Mouse (Mus musculus): ENCODE measurements around the gene Lonp2. TPM values are rescaled to one million over a fixed set of nuclear protein-coding genes. Genes with fewer than 3 reads are reported as not detected.

Gene Lonp2
- polyA plus RNA-seq, 1 experiment from 2014 or later: 56.1 TPM

DNA sequence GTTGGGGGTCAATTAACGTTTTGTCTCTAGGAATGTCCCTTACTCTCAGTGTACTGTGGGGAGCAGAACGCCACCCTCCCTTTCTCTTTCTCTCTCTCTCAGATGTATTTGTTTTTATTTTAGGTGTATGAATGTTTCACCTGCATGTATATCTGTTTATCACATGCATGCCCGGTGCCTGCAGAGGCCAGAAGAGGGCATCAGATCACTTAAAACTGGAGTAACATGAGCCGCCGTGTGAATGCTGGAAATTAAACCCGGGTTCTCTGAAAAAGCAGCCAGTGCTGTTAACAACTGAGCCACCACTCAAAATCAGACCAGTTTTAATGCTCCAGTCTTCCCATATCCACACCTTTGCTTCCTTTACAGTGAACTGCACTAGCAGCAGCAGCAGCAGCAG is 37.2 kb upstream of the Lonp2 start:
- H3K4me2 ChIP-seq (ENCODE audit: low read depth, low read length): no peak overlapping the region
- H3K4me3 ChIP-seq (ENCODE audit: low read length): no peak overlapping the region
- no peak overlapping the region for H3K27ac ChIP-seq (ENCODE audit: low read length)
- ATAC-seq (ENCODE audit: low read depth): no peak
- H3K9me3 ChIP-seq (ENCODE audit: control insufficient read depth, low read length): no peaks in the 10 kb centered on the region
- WGBS: 37% methylated on average over 6 of the region's 6 CpGs
- H3K4me1 ChIP-seq (replicated peaks; ENCODE audit: control insufficient read depth, insufficient read depth, low read length): 0 out of 2 replicates have a peak, but pooled peaks cover 3% of the 10 kb centered on the region
- no peak overlapping the region for H3K9ac ChIP-seq (ENCODE audit: low read length)
- no peaks in the 10 kb centered on the region for H3K27me3 ChIP-seq (ENCODE audit: control insufficient read depth, insufficient read depth, low read depth, low read length)
- H3K36me3 ChIP-seq (ENCODE audit: control insufficient read depth, insufficient read depth, low read length): no peaks in the 10 kb centered on the region

GRCm38 (mm10) chr8:86588338-86588737 is 35.5 kb upstream of the Lonp2 start:
- ATAC-seq (ENCODE audit: low read depth): no peak
- WGBS: 85% methylated on average over 5 of the region's 5 CpGs

DNA sequence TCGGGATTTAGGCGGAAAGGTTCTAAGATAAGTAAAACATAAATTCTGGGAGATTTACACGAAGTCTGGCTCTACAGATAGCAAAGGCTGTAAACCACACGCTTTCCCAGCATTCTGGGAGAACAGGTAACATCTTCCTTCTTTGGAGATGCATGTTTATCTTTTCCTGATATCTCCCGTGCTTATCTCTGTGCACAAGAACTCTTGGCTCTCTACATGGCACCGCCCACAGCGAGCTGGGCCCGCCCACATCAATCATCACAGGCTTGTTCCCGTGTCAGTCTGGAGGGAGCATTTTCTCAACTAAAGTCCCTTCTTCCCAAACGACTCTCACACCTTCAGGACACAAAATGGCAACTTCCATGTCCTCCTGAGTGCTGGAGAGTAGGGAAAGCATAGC is 30.7 kb upstream of the Lonp2 start:
- no peaks in the 10 kb centered on the region for H3K27me3 ChIP-seq (ENCODE audit: control insufficient read depth, insufficient read depth, low read depth, low read length)
- H3K9me3 ChIP-seq (ENCODE audit: control insufficient read depth, low read length): no peaks in the 10 kb centered on the region
- H3K36me3 ChIP-seq (ENCODE audit: control insufficient read depth, insufficient read depth, low read length): no peaks in the 10 kb centered on the region
- no peak overlapping the region for H3K27ac ChIP-seq (ENCODE audit: low read length)
- H3K4me1 ChIP-seq (replicated peaks; ENCODE audit: control insufficient read depth, insufficient read depth, low read length): no peaks in the 10 kb centered on the region
- H3K9ac ChIP-seq (ENCODE audit: low read length): no peak overlapping the region
- ATAC-seq (ENCODE audit: low read depth): no peak
- H3K4me2 ChIP-seq (ENCODE audit: low read depth, low read length): no peak overlapping the region
- 40% methylated on average over 10 of the region's 10 CpGs for WGBS
- no peak overlapping the region for H3K4me3 ChIP-seq (ENCODE audit: low read length)

More at GRCm38 (mm10) chr8:86588338-86588737, 35.5 kb upstream of the Lonp2 start:
- Histone ChIP-seq H3K9ac (ENCODE audit: low read length) (no peak overlapping the region), H3K36me3 (ENCODE audit: control insufficient read depth, insufficient read depth, low read length) (no peaks in the 10 kb centered on the region), H3K27ac (ENCODE audit: low read length) (no peak overlapping the region), H3K27me3 (ENCODE audit: control insufficient read depth, insufficient read depth, low read depth, low read length) (no peaks in the 10 kb centered on the region), H3K4me1 (replicated peaks; ENCODE audit: control insufficient read depth, insufficient read depth, low read length) (0 out of 2 replicates have a peak, but pooled peaks cover 3% of the 10 kb centered on the region), H3K4me3 (ENCODE audit: low read length) (no peak overlapping the region), H3K4me2 (ENCODE audit: low read depth, low read length) (no peak overlapping the region), H3K9me3 (ENCODE audit: control insufficient read depth, low read length) (no peaks in the 10 kb centered on the region)

DNA sequence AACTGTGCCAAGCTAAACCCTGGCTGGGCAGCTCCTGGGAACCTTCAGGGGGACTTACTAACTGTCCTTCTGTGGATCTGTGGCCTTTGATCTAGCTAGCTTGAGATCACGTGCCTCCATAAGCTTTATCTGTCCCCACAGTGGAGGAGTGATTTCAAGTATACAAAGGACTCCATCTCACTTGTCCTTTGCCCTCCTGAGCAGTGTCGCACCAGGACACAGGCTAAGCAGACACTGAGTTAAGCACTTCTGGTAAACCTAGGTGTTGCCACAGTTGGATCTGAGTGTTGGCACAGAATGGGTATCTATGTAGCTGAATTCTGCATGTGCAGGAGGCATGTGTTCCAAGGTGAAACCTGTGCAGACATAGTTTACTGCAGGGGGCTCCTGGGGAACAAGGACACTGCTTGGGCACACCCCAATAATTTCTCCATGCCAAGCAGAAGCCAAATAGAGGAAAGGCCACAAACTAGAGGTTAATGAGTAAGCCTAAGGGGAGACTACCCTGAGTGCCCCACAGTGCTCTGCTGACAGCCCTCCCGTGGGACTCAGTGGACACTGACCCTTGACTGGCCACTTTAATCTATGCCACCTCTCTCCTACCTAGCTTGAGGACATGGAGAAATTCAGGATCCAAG is 29.6 kb upstream of the Lonp2 start:
- Histone ChIP-seq H3K9me3 (ENCODE audit: control insufficient read depth, low read length) (no peaks in the 10 kb centered on the region), H3K4me2 (ENCODE audit: low read depth, low read length) (no peak overlapping the region), H3K36me3 (ENCODE audit: control insufficient read depth, insufficient read depth, low read length) (no peaks in the 10 kb centered on the region), H3K27ac (ENCODE audit: low read length) (no peak overlapping the region), H3K4me3 (ENCODE audit: low read length) (no peak overlapping the region), H3K4me1 (replicated peaks; ENCODE audit: control insufficient read depth, insufficient read depth, low read length) (no peaks in the 10 kb centered on the region), H3K27me3 (ENCODE audit: control insufficient read depth, insufficient read depth, low read depth, low read length) (no peaks in the 10 kb centered on the region), H3K9ac (ENCODE audit: low read length) (no peak overlapping the region)
- ATAC-seq (ENCODE audit: low read depth): no peak
- WGBS: 56% methylated on average over 3 of the region's 3 CpGs

DNA sequence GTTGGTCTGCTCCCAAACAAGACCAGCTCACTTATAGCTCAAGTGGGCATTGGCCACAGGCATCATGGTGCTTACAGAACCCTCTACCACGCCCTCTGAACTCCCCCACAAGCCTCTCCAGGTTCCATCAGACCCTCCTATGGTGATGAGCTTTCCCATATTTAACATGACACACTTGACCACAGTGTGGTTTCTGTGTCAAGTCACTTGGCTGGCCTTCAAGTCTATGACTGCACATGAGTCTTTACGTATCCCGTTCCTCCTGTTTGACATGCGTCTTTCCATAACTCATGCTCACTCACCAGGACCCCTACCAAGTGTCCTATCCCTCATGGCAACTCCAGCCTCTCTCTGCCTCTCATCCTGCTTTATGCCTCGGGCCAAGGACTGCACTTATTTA is 28.2 kb upstream of the Lonp2 start:
- WGBS: 67% methylated on average over 5 of the region's 5 CpGs
- Histone ChIP-seq H3K27ac (ENCODE audit: low read length) (no peak overlapping the region), H3K27me3 (ENCODE audit: control insufficient read depth, insufficient read depth, low read depth, low read length) (no peaks in the 10 kb centered on the region), H3K4me3 (ENCODE audit: low read length) (no peak overlapping the region), H3K9me3 (ENCODE audit: control insufficient read depth, low read length) (no peaks in the 10 kb centered on the region), H3K4me2 (ENCODE audit: low read depth, low read length) (no peak overlapping the region), H3K36me3 (ENCODE audit: control insufficient read depth, insufficient read depth, low read length) (no peaks in the 10 kb centered on the region), H3K4me1 (replicated peaks; ENCODE audit: control insufficient read depth, insufficient read depth, low read length) (no peaks in the 10 kb centered on the region), H3K9ac (ENCODE audit: low read length) (no peak overlapping the region)
- ATAC-seq (ENCODE audit: low read depth): no peak

GRCm38 (mm10) chr8:86597681-86598080 is 26.2 kb upstream of the Lonp2 start:
- no peak for ATAC-seq (ENCODE audit: low read depth)
- 85% methylated on average over 7 of the region's 7 CpGs for WGBS
- H3K4me2 ChIP-seq (ENCODE audit: low read depth, low read length): no peak overlapping the region
- H3K36me3 ChIP-seq (ENCODE audit: control insufficient read depth, insufficient read depth, low read length): no peaks in the 10 kb centered on the region
- H3K9ac ChIP-seq (ENCODE audit: low read length): no peak overlapping the region
- H3K27me3 ChIP-seq (ENCODE audit: control insufficient read depth, insufficient read depth, low read depth, low read length): no peaks in the 10 kb centered on the region
- H3K4me1 ChIP-seq (replicated peaks; ENCODE audit: control insufficient read depth, insufficient read depth, low read length): no peaks in the 10 kb centered on the region
- H3K27ac ChIP-seq (ENCODE audit: low read length): no peak overlapping the region
- H3K9me3 ChIP-seq (ENCODE audit: control insufficient read depth, low read length): no peaks in the 10 kb centered on the region
- no peak overlapping the region for H3K4me3 ChIP-seq (ENCODE audit: low read length)

DNA sequence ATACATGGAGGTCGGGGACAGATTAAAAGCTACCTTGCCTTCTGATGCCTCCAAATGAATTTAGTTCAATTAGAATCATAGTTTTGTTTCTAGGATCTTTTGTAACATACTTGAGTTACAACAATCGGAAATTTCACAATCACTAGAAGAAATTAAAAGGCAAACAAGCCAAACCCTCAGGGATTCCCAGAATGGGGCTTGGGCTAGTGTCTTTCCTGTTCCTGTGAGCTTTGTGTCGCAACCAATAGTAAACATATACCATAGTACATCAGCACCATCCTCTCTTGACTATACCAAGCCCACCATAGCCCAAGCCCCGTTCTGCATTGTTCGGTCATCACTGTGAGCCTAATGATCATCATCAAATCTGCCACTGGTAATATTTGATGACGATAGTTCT is 24.5 kb upstream of the Lonp2 start:
- Histone ChIP-seq H3K4me1 (replicated peaks; ENCODE audit: control insufficient read depth, insufficient read depth, low read length) (no peaks in the 10 kb centered on the region), H3K36me3 (ENCODE audit: control insufficient read depth, insufficient read depth, low read length) (no peaks in the 10 kb centered on the region), H3K9me3 (ENCODE audit: control insufficient read depth, low read length) (no peaks in the 10 kb centered on the region), H3K9ac (ENCODE audit: low read length) (no peak overlapping the region), H3K27me3 (ENCODE audit: control insufficient read depth, insufficient read depth, low read depth, low read length) (no peaks in the 10 kb centered on the region), H3K4me3 (ENCODE audit: low read length) (no peak overlapping the region), H3K4me2 (ENCODE audit: low read depth, low read length) (no peak overlapping the region), H3K27ac (ENCODE audit: low read length) (no peak overlapping the region)
- WGBS: 79% methylated on average over 6 of the region's 6 CpGs
- no peak for ATAC-seq (ENCODE audit: low read depth)

- Histone ChIP-seq H3K9me3 (ENCODE audit: control insufficient read depth, low read length) (no peaks in the 10 kb centered on the region), H3K27ac (ENCODE audit: low read length) (no peak overlapping the region), H3K4me3 (ENCODE audit: low read length) (no peak overlapping the region), H3K4me1 (replicated peaks; ENCODE audit: control insufficient read depth, insufficient read depth, low read length) (no peaks in the 10 kb centered on the region), H3K9ac (ENCODE audit: low read length) (no peak overlapping the region), H3K4me2 (ENCODE audit: low read depth, low read length) (no peak overlapping the region), H3K36me3 (ENCODE audit: control insufficient read depth, insufficient read depth, low read length) (no peaks in the 10 kb centered on the region), H3K27me3 (ENCODE audit: control insufficient read depth, insufficient read depth, low read depth, low read length) (no peaks in the 10 kb centered on the region)
- WGBS: 76% methylated on average over 3 of the region's 3 CpGs
- ATAC-seq (ENCODE audit: low read depth): no peak
Observed at GRCm38 (mm10) chr8:86600311-86600710, 23.5 kb upstream of the Lonp2 start.

- Histone ChIP-seq H3K27me3 (ENCODE audit: control insufficient read depth, insufficient read depth, low read depth, low read length) (no peaks in the 10 kb centered on the region), H3K4me1 (replicated peaks; ENCODE audit: control insufficient read depth, insufficient read depth, low read length) (no peaks in the 10 kb centered on the region), H3K4me2 (ENCODE audit: low read depth, low read length) (no peak overlapping the region), H3K9ac (ENCODE audit: low read length) (no peak overlapping the region), H3K36me3 (ENCODE audit: control insufficient read depth, insufficient read depth, low read length) (no peaks in the 10 kb centered on the region), H3K9me3 (ENCODE audit: control insufficient read depth, low read length) (no peaks in the 10 kb centered on the region), H3K4me3 (ENCODE audit: low read length) (no peak overlapping the region), H3K27ac (ENCODE audit: low read length) (no peak overlapping the region)
- no peak for ATAC-seq (ENCODE audit: low read depth)
- 60% methylated on average over 2 of the region's 2 CpGs for WGBS
Observed at GRCm38 (mm10) chr8:86603174-86603573, 20.7 kb upstream of the Lonp2 start.

DNA sequence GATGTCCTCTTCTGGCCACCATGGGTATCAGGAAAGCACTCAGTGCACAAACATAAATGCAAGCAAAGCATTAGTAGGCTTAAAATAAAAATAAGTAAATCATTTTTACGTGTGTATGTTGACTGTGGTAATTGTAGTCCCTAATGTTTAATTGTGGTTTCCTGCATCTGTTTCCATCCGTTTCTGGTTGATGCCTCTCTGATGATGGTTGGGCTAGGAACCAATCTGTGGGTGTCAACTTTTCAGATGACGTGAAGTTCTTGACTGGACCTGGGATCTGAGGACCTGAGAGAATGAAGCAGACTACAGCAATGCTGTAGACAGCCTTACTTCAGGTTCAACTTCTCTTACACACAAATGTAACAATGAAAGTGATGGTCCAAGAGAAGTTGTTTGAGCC is 19.2 kb upstream of the Lonp2 start:
- Histone ChIP-seq H3K36me3 (ENCODE audit: control insufficient read depth, insufficient read depth, low read length) (no peaks in the 10 kb centered on the region), H3K9ac (ENCODE audit: low read length) (no peak overlapping the region), H3K4me2 (ENCODE audit: low read depth, low read length) (no peak overlapping the region), H3K9me3 (ENCODE audit: control insufficient read depth, low read length) (no peaks in the 10 kb centered on the region), H3K27me3 (ENCODE audit: control insufficient read depth, insufficient read depth, low read depth, low read length) (no peaks in the 10 kb centered on the region), H3K27ac (ENCODE audit: low read length) (no peak overlapping the region), H3K4me1 (replicated peaks; ENCODE audit: control insufficient read depth, insufficient read depth, low read length) (no peaks in the 10 kb centered on the region), H3K4me3 (ENCODE audit: low read length) (no peak overlapping the region)
- no peak for ATAC-seq (ENCODE audit: low read depth)
- 62% methylated on average over 3 of the region's 3 CpGs for WGBS
